Mouse (Mus musculus) forebrain, embryonic 12.5 days (tissue): Measurements from ENCODE around the gene Ids. TPM values are rescaled to one million over a fixed set of nuclear protein-coding genes. Genes with fewer than 3 reads are reported as not detected.
"Not testable (repeated sequence)": the region's sequence is repeated elsewhere in the genome, so short reads cannot be mapped to it uniquely, and the experiment has no call there.

ENCODE experiments used
- ATAC-seq: fragments of 200-750 bp; cut with Nextera tagmentation; 2 replicates; pipeline ENCODE4 v1.8.0; 2017; ENCODE audit warnings: moderate TSS enrichment; ENCODE audit not compliant: low FRiP score
- H3K27ac ChIP-seq: fragments of 300-500 bp; sonication (generic); 2 replicates; pipeline ENCODE4 v1.5.1; 2016; ENCODE audit warnings: mild to moderate bottlenecking
- H3K27me3 ChIP-seq: fragments of 300-500 bp; sonication (generic); 2 replicates; pipeline ENCODE4 v1.6.1; 2016; ENCODE audit warnings: mild to moderate bottlenecking
- H3K36me3 ChIP-seq: fragments of 300-500 bp; sonication (generic); replicated peaks from 2 replicates; pipeline ENCODE4 v1.6.1; 2016; ENCODE audit warnings: mild to moderate bottlenecking
- H3K4me1 ChIP-seq: fragments of 300-500 bp; sonication (generic); 2 replicates; pipeline ENCODE4 v1.6.1; 2016
- H3K4me2 ChIP-seq: fragments of 300-500 bp; sonication (generic); 2 replicates; pipeline ENCODE4 v1.6.1; 2016; ENCODE audit warnings: mild to moderate bottlenecking, moderate library complexity
- H3K4me3 ChIP-seq: fragments of 300-500 bp; sonication (generic); replicated peaks from 2 replicates; pipeline ENCODE4 v1.5.1; 2016; ENCODE audit warnings: mild to moderate bottlenecking
- H3K9ac ChIP-seq: fragments of 300-500 bp; sonication (generic); 2 replicates; pipeline ENCODE4 v1.6.1; 2016; ENCODE audit warnings: mild to moderate bottlenecking
- H3K9me3 ChIP-seq: fragments of 300-500 bp; sonication (generic); 2 replicates; pipeline ENCODE4 v1.6.1; 2016
- WGBS: fragments of 180-500 bp; shearing (Covaris S2); methylation state at CpG from one replicate; pipeline ENCODE4 v1.1.7; 2016; 5-methylcytosine and 5-hydroxymethylcytosine counted together
- polyA plus RNA-seq: library from polyadenylated mRNA; unstranded; fragments of >200 nt; fragmentation: Nextera tagmentation; extraction: Ambion mirVana; gene quantifications from 2 replicates; pipeline ENCODE4 v1.2.1, GENCODE M21; 2016

Ids gene
- 5.4 and 5.5 TPM in 2 replicates for polyA plus RNA-seq

- Histone ChIP-seq H3K4me2 (peak within 1 kb of the TSS; percentile 47), H3K27me3 (no peaks in the 10 kb centered on the region), H3K36me3 (peaks cover 5% of the 10 kb centered on the region; the same call in 1 of the 2 replicates), H3K4me3 (peak within 1 kb of the TSS; percentile 51), H3K9me3 (no peaks in the 10 kb centered on the region), H3K4me1 (no peaks in the 10 kb centered on the region), H3K9ac (peak within 1 kb of the TSS; percentile 50; the same call in 1 of the 2 replicates), H3K27ac (no peak within 1 kb of the TSS)
- WGBS, result 27% methylated on average over 39 of the region's 45 CpGs
- ATAC-seq, result peak; percentile 97
These were observed at the start of gene Ids for GRCm38 (mm10) chrX:70364661-70365613. Ids (minus strand) TSS chrX:70365084.

- not testable (repeated sequence) for H3K9me3 ChIP-seq, H3K4me1 ChIP-seq, H3K9ac ChIP-seq, H3K27me3 ChIP-seq, H3K27ac ChIP-seq, H3K36me3 ChIP-seq, H3K4me3 ChIP-seq, H3K4me2 ChIP-seq, ATAC-seq
These were observed 27.8 kb upstream of the Ids start for GRCm38 (mm10) chrX:70392636-70393035.

- Histone ChIP-seq H3K4me1 (peaks cover 4% of the 10 kb centered on the region; the same call in 1 of the 2 replicates), H3K9me3 (no peaks in the 10 kb centered on the region), H3K4me3 (peak overlapping the region; percentile 51), H3K27me3 (no peaks in the 10 kb centered on the region), H3K4me2 (peak overlapping the region; percentile 55), H3K36me3 (no peaks in the 10 kb centered on the region), H3K27ac (no peak overlapping the region; the same call in 1 of the 2 replicates), H3K9ac (peak overlapping the region; percentile 53)
- 21% methylated on average over 11 of the region's 11 CpGs for WGBS
- peak; percentile 72 for ATAC-seq
These were observed 21.1 kb upstream of the Ids start for GRCm38 (mm10) chrX:70385962-70386351.

- peak within 1 kb of the TSS; percentile 55 for H3K4me2 ChIP-seq
These were observed 20.5 kb upstream of the Ids start, which contains the start of gene 1110012L19Rik for GRCm38 (mm10) chrX:70385276-70385961. 1110012L19Rik (plus strand) TSS chrX:70385877.

GRCm38 (mm10) chrX:70384917-70385275 is 20.0 kb upstream of the Ids start:
- no peaks in the 10 kb centered on the region for H3K27me3 ChIP-seq
- H3K4me3 ChIP-seq, result peak overlapping the region; percentile 51
- ATAC-seq, result no peak
- 64% methylated on average over 3 of the region's 3 CpGs for WGBS
- H3K9me3 ChIP-seq, result no peaks in the 10 kb centered on the region
- H3K9ac ChIP-seq, result peak overlapping the region; percentile 53
- H3K4me1 ChIP-seq, result peaks cover 4% of the 10 kb centered on the region; the same call in 1 of the 2 replicates
- no peak overlapping the region for H3K27ac ChIP-seq
- no peaks in the 10 kb centered on the region for H3K36me3 ChIP-seq
- peak overlapping the region; percentile 44 for H3K4me2 ChIP-seq

More at GRCm38 (mm10) chrX:70385276-70385961, 20.5 kb upstream of the Ids start, which contains the start of gene 1110012L19Rik:
- 18% methylated on average over 22 of the region's 22 CpGs for WGBS
- peak; percentile 94 for ATAC-seq
- peaks cover 4% of the 10 kb centered on the region; the same call in 1 of the 2 replicates for H3K4me1 ChIP-seq
- H3K27ac ChIP-seq, result peak within 1 kb of the TSS; percentile 61
- H3K27me3 ChIP-seq, result no peaks in the 10 kb centered on the region
- H3K9me3 ChIP-seq, result no peaks in the 10 kb centered on the region
- H3K4me3 ChIP-seq, result peak within 1 kb of the TSS; percentile 51
- no peaks in the 10 kb centered on the region for H3K36me3 ChIP-seq
- H3K9ac ChIP-seq, result peak within 1 kb of the TSS; percentile 53

GRCm38 (mm10) chrX:70374469-70375110 is 9.7 kb upstream of the Ids start:
- H3K27ac ChIP-seq, H3K36me3 ChIP-seq, H3K4me3 ChIP-seq, H3K27me3 ChIP-seq, H3K4me2 ChIP-seq, ATAC-seq, H3K9me3 ChIP-seq, H3K9ac ChIP-seq, H3K4me1 ChIP-seq: not testable (repeated sequence)
- WGBS, result 64% methylated on average over 5 of the region's 6 CpGs

- ATAC-seq, H3K4me1 ChIP-seq, H3K27ac ChIP-seq, H3K27me3 ChIP-seq, H3K9ac ChIP-seq, H3K9me3 ChIP-seq, H3K4me3 ChIP-seq, H3K4me2 ChIP-seq, H3K36me3 ChIP-seq: not testable (repeated sequence)
- 27% methylated on average over 1 of the region's 6 CpGs for WGBS
These were observed 4.9 kb upstream of the Ids start for GRCm38 (mm10) chrX:70369758-70370157.

- Histone ChIP-seq H3K4me2 (peak overlapping the region; percentile 47), H3K27ac (no peak overlapping the region), H3K27me3 (no peaks in the 10 kb centered on the region), H3K4me1 (no peaks in the 10 kb centered on the region), H3K36me3 (peaks cover 5% of the 10 kb centered on the region; the same call in 1 of the 2 replicates), H3K4me3 (peak overlapping the region; percentile 51), H3K9ac (peak overlapping the region; percentile 50; the same call in 1 of the 2 replicates), H3K9me3 (no peaks in the 10 kb centered on the region)
- WGBS, result 64% methylated on average over 1 of the region's 1 CpGs
- ATAC-seq, result no peak
These were observed 682 bp downstream of the Ids start for GRCm38 (mm10) chrX:70364202-70364601.

GRCm38 (mm10) chrX:70363446-70363845 is 1.4 kb downstream of the Ids start:
- Histone ChIP-seq H3K4me1 (no peaks in the 10 kb centered on the region), H3K36me3 (peaks cover 7% of the 10 kb centered on the region; the same call in 1 of the 2 replicates), H3K4me3 (peak overlapping the region; percentile 51; the same call in 1 of the 2 replicates), H3K9ac (peak overlapping the region; percentile 29; the same call in 1 of the 2 replicates), H3K27ac (no peak overlapping the region), H3K4me2 (peak overlapping the region; percentile 47), H3K27me3 (no peaks in the 10 kb centered on the region), H3K9me3 (no peaks in the 10 kb centered on the region)
- ATAC-seq, result no peak
- WGBS, result 90% methylated on average over 5 of the region's 5 CpGs

- Histone ChIP-seq H3K4me3 (no peak overlapping the region), H3K9me3 (no peaks in the 10 kb centered on the region), H3K27ac (no peak overlapping the region), H3K27me3 (no peaks in the 10 kb centered on the region), H3K4me2 (peak overlapping the region; percentile 47; the same call in 1 of the 2 replicates), H3K4me1 (no peaks in the 10 kb centered on the region), H3K36me3 (peaks cover 11% of the 10 kb centered on the region; the same call in 1 of the 2 replicates), H3K9ac (no peak overlapping the region)
- no peak for ATAC-seq
- 89% methylated on average over 7 of the region's 7 CpGs for WGBS
These were observed 1.9 kb downstream of the Ids start for GRCm38 (mm10) chrX:70362985-70363384.

GRCm38 (mm10) chrX:70330202-70330843 is 34.6 kb downstream of the Ids start:
- WGBS, result 28% methylated on average over 6 of the region's 6 CpGs
- Histone ChIP-seq H3K9me3 (no peaks in the 10 kb centered on the region), H3K4me3 (no peak overlapping the region), H3K4me2 (no peak overlapping the region), H3K9ac (no peak overlapping the region), H3K4me1 (no peaks in the 10 kb centered on the region), H3K27ac (no peak overlapping the region), H3K27me3 (no peaks in the 10 kb centered on the region), H3K36me3 (no peaks in the 10 kb centered on the region)
- ATAC-seq, result peak; percentile 78
